Mouse (Mus musculus) right cerebral cortex, postnatal 36 days (tissue): ENCODE results near the gene Chrm3.

Experiments
- DNase-seq, 2 experiments: peaks; one replicate each; pipeline ENCODE4 v3.0.0; 2022; ENCODE audit warnings: low spot score in 2 of 2, mixed read lengths in 1 of 2

Gene Chrm3

GRCm38 (mm10) chr13:9895045-9895625 lies 465.5 kb downstream of the Chrm3 start:
- DNase-seq: no peak

GRCm38 (mm10) chr13:9891088-9891487 lies 469.6 kb downstream of the Chrm3 start:
- no peak for DNase-seq

- DNase-seq: no peak
These were observed 470.2 kb downstream of the Chrm3 start for GRCm38 (mm10) chr13:9890460-9890859.

- no peak for DNase-seq
These were observed 470.7 kb downstream of the Chrm3 start for GRCm38 (mm10) chr13:9889954-9890353.

DNA sequence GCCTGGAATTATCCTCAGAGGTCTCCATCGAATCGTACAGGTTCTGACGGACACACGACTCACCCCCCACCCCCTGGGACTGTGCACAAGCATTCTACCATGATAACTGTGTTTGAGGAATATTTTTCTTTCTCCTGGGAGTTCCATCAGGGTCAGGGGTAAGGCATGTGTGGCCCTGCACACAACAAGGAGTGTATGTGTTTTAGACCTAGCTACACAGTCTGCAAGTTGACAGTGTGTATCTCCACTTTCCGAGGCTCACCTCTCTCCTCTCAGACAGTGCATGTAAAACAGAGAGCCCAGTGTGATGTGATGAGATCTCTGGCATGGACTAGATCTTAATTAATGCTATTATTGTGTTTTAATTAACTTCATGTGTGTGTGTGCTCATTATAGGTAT lies 472.4 kb downstream of the Chrm3 start:
- DNase-seq: no peak

- no peak for DNase-seq
These were observed 473.4 kb downstream of the Chrm3 start for GRCm38 (mm10) chr13:9887261-9887660.

DNA sequence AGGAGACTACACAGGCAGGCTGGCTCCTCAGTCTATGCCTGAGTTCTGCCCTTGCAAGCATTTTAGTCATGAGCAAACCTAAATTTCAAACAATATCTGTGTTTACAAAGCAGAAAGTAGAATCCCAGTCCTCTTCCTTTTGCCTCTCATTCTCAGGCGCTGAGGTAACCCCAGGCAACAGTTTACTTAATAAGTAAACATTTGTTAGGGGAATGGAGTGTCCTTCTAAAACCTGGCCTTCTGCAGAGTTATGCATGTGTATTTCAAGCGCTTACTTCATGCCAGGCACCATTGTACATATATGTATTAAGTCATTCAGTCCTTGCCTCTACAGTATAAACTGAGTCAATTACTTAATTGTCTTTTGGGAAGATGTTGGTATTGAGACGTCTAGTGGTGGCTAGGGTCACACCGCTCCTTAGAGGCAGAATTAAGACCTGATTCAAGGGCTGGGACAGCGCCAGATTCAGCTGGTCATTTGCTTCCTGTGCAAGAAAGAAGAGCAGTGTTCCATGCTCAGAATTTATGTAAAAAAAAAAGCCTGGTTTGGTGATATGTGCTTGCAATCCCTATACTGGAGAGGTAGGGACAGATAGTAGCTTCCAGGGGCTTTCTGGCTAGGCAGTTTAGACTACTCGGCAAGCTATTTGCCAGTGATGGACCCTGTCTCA lies 474.0 kb downstream of the Chrm3 start:
- no peak for DNase-seq

DNA sequence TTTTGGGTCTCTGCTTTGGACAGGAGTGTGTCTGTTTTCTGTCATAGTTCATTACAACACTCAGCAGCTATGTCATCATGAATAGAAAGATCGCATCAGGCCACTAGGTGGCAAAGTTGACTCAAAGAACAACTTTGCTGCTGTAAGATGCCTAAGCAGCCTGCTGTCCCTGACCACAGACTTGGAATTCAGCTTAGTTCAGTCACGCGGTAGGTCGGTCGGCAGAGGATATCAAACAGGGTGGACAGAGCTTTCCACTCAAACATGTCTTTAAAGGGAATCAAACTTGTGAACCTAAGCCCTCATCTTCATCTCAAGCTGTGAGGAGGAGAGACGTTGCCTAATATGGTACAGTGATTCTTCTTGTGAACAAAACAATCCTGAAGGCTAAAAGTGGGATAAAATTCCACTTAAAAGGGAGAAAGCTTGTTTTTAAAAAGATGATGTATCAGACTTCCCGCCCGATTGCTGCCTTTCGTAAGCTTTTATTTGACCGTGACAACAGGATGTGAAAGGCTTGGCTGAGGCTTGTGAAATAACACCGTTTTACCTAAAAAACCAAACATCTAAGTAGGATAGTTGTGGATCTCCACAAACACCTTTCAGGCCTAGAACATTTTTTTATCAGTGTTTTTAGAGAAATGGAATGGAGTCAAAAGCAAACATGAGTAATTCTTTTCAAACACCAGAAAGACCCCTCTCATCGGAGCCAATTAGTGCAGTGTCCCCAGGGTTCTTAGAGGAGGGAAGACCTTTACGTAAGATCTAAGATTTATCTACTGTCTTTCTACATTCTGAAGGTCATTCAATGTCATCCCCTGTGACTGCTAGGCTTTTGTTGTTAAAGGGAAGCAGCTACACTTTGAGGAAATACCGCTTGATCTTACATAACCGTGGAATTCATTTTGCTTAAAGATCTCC lies 478.0 kb downstream of the Chrm3 start:
- peak; percentile 57 to 78 for DNase-seq

DNA sequence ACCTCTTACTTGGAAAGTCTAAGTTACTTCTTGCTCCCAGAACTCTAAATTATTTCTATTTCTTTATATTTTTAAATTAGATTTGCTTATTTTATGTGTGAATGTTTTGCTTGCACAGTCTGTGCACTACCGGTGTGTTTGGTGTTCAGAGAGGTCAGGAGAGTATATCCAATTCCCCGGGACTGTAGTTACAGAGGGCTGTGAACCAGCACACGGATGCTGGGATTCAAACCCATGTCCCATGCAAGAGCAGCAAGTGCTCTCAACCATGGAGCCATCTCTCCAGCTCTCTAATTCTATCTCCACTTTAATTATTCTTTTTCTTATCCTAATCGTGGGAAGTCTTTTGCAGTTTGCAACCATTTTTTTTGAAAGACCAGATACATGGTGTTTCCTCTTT lies 478.7 kb downstream of the Chrm3 start:
- DNase-seq: no peak

GRCm38 (mm10) chr13:9880401-9880800 lies 480.2 kb downstream of the Chrm3 start:
- no peak for DNase-seq

GRCm38 (mm10) chr13:9878596-9879010 lies 482.0 kb downstream of the Chrm3 start:
- DNase-seq: no peak

- no peak for DNase-seq
These were observed 487.3 kb downstream of the Chrm3 start for GRCm38 (mm10) chr13:9873377-9873776.

DNA sequence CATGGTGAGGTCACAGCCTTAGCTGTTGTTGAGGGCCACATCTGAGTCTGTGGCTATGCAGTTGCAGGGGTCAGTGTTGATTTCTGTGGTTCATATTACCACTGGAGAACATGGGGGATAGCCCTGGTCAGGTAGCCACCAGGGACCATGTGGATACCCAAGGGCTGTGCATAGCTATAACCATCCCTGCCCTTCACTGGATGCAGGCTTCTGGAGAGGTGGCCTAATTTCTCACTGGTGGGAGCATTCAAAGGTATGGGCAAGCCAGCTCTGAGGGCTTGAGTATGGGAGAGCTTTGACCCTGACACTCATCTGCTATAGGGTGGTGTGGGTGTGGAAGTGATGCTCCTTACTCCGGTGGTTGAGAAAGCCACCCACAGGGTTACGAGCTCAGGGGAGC lies 494.5 kb downstream of the Chrm3 start:
- DNase-seq: no peak

DNA sequence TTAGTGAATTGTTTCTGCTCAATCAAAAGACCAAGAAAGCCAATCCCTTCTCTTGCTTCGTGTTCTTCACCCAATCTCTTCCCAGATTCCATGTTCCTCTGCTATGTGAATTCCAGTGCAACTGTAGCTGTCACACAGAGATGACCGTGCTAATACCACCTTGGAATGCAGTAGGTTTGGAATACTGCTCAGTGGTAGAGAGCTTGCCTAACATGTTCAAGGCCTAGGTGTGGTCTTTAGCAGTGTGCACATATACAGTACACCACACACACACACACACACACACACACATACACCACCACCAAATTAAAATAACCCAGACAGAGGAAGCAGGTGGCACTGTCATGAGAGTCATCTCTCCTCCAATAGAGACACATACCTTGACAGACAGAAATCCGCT lies 513.1 kb downstream of the Chrm3 start:
- no peak for DNase-seq

DNA sequence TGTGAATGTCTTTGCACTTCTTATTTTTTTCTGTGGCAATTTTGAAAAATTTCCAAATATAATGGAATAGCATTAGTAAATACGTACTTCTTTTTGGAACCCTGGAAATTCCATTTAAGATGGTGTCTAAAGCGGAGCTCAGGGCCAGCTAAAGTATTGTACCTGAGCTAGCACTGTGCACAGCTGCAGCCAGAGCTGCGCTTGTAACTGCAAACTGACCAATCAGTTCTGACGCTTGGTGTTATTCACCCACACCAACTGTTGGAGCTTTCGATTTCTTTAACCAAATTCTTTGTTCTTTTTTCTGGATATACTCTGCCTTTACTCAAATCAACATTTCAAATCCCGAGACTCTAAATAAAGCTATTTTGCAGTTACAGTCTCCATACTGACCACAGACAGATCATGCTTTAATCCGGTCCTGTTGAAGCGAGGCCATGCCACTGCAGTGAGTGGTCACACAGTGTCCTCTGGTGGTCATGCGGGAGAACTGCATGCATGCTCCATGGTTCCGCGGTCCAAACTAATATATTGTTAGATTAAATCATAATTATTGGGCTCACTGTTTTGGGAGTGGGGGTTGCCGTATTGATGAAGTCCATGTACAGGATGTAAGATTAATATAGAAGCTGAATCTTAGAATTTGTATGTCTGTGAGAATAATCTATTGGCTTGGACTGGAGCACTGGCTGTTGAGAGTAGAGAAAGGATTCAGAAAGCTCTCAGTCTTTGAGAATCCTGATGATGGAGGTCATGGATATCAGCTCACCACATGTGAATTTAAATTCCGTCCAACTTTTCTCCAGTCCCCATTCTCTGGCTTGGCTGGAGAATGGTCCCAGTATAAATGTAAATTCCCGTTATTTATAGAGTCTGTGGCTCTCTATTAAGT lies 513.9 kb downstream of the Chrm3 start:
- DNase-seq: peak in 1 of 2 experiments; percentile 10

GRCm38 (mm10) chr13:9834146-9834679 lies 526.4 kb downstream of the Chrm3 start:
- peak; percentile 15 to 49 for DNase-seq

DNA sequence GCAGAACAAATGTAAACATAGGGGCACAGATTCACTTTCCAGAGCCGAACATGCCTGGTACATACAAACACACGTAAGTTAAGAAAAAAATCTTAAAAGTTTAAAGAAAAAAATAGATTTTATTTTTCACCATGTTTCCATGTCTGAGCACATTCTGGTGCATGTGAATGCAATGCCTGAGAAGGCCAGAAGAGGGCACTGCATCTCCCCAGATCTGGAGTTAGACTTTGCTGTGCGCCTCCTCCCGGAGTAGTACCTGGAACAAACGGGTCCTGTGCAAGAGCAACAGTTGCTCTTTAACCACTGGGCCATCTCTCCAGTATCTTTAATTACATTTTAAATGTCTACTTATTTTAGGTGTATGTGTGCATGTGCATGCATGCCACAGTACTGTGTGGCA lies 534.4 kb downstream of the Chrm3 start:
- no peak for DNase-seq
